Mouse (Mus musculus): Measurements from ENCODE around the gene Ano3.

Gene Ano3

DNA sequence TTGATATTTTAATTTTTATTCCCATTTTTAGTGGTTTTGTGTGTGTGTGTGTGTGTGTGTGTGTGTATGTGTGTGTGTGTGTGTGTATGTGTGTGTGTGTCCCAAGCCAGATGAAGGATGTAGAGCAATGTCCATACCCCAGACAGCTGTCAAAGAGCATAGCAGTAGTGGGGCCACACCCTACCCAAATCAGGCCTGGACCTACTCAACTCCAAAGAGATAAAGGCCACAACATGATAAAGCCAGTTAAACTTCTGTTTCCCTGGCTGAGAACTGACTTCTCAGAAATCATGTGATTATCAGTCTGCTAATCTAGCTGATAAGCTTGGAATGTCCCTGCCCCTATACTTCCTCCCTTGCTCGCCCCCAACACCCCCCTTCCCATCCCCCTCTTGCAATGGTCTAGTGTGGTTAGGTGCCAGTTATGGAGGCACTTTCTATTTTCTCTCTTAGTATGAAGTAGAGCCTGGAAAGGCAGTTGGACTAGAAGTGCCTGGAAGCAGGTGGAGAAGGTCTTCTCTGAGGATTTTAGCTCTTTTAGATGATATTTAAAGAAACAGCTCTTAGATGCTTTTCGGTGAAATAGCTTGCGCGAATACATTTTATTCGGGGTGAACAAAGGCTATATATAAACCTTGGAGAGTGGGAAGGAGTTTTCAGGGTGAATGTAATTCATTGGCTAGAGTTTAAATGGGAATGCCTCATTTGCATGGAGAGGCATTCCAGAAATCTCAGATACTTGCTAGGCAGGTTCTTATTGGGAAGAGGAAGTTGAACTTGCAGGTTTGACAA lies 144.2 kb downstream of the Ano3 start:
- no peak for DNase-seq

- no peak for DNase-seq
Observed at GRCm38 (mm10) chr2:110795928-110796327, 154.8 kb downstream of the Ano3 start.

DNA sequence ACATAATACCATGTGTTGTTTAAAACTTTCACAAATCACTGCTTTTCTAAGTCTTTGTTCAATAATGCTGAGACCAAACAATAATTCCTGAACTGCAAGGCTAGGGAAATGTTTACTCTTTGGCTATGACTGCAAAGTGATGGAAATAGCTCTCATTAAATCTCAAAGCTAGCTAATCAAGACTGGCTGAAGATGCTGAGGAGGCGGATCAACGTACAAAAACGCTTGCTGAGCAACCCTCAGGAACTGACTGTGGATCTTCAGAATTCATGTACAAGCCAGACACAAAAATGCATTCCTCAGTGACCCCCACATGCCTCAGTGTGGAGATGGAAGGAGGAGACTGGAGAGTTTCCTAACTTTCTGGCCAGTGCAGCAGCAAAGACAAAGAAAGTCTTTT lies 155.3 kb downstream of the Ano3 start:
- DNase-seq = no peak

- DNase-seq = no peak
Observed at GRCm38 (mm10) chr2:110787396-110787795, 163.3 kb downstream of the Ano3 start.

- DNase-seq = no peak
Observed at GRCm38 (mm10) chr2:110759434-110759833, 191.3 kb downstream of the Ano3 start.

DNA sequence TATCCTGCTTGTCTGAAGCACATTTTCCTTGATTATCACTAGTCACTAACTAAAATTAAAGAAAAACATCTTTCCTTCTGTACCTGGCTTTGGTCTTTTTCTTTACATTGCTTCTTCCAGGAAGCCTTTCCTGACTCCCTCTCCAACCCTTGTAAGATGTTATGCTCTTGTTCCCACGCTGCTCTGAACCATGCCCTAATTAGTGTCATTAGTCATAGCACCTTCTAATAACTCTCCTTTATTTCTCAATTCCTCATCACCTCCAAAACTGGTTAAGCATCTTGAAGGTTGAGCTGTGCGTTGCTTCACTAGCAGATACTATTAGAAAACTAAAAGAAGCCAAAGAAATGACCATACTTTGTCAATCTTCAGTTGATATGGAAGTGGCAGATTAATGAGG lies 193.2 kb downstream of the Ano3 start:
- no peak for DNase-seq

DNA sequence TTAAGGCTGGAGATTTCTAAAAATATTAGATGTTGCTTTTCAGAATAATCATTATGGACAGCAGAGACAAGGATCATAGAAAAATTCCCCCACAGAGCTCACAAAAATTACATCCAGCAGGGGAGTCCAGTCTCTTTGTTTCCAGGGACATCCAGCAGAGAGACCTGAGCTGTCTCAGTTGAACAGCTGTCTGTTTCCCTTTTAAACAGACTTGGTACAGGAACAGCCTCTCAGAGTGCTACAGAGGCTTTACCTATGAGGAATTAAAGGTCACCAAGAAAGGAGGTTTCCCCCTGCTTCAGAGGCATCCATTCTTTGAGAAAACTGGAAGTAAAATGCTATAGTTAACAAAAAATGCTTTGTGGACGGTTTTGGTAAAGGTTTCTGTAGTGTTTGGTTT lies 210.2 kb downstream of the Ano3 start:
- DNase-seq = no peak

GRCm38 (mm10) chr2:110739781-110740180 lies 210.9 kb downstream of the Ano3 start:
- DNase-seq = no peak

DNA sequence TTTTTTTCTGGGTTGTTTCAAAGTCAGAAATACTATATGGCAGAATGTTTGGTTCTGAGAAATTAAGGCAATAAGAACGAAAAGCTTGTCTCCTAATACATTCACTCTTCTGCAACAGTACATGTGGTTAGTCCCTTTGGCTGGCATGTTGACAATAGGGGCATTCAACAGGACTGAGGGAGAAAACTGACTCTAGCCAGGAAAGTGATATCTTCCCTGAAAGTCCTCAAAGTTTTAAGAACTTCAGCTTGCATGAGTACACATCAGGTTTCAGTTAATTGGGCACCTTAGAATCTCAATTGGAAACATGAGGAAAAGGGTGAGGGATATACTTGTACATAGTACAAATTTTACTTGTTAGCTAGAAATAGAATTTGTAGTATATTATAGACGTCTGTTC lies 212.7 kb downstream of the Ano3 start:
- no peak for DNase-seq

DNA sequence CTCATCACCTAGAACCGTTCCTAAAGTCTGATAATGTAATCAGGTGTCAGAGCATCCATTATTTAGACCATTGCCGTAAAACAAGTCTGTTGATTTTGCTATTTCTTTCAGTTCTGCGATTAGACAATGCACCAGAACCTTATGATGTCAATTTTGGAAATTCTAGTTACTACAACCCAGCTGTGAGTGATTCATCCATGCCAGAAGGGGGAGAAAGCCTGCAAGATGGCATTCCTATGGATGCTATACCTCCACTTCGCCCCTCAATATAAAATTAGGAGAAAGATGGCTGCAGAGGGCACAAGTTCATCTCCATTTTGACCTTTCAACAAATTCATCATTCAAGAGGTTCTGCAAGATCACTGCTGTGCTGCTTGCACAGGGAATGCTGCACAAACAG lies 213.5 kb downstream of the Ano3 start:
- DNase-seq = no peak

DNA sequence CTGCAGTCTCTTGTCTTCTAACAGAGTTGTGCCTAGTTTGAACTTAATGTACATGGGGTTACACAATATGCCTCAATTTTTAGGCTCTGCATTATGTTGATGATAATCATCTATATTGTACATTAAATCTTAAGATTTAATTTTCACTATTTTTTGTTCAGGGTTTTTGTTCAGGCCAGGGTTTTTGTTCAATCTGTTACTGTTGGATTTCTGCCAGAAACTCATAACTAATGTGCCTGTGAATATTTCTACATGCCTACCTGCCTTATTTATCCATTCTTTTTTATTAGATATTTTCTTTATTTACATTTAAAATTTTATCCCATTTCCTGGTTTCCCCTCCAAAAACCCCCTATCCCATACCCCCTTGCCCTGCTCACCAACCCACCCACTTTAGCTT lies 224.6 kb downstream of the Ano3 start:
- no peak for DNase-seq

- DNase-seq = no peak
Observed at GRCm38 (mm10) chr2:110722208-110722607, 228.5 kb downstream of the Ano3 start.

- DNase-seq = no peak
Observed at GRCm38 (mm10) chr2:110721290-110721753, 229.4 kb downstream of the Ano3 start, which contains the start of gene Muc15. TSS of gene Muc15 (plus strand) at chr2:110721340.

DNA sequence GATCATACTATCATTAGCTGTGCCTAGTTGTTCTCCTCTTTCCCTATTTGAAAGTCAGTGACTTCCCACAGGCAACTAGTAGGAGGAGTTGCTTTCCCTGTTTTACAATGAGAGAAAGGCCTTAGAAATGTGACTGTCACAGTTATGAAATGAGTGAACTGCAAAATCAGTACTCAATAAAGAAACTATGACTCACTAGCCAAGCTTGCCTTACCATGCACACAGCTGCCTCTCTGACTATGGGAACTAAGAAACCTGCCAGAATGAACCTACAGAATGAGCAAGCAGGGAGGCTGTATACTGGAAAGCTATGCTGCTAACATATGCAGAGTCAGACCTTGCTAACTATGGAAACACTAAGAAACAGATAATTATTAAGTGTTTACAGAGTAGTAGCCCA lies 231.7 kb downstream of the Ano3 start:
- DNase-seq = no peak

DNA sequence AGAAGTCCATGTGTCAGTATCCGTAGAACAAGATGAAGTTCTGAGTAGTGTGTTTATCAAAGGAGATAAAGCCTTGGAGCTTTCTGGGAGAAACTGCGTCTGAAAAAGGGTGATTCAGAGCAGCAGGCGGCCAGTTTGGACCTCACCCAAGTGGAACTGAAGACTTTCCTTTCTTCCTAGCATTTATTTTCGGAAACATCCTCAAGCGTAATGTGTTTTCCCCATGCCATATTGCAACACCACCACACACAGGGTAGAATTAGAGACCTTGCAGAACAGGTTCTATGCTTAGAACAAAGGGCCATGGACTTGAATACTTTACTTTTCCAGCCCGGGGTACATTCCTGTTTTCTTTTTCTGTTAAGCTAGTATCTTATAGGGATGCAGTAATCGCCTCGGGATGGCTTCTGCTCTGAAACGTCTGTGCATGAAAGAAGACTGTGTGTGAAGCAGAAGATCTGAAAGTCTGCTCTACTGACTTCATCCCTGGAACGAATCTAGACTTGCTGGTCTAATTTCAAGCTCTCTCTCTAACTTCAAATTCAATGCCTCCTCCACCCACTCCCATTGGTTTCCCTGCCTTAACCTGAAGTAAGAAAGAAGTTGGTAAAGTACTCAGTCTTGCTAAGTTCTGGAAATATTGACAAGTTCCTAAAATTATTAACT lies 240.5 kb downstream of the Ano3 start:
- peak; percentile 49 for DNase-seq

DNA sequence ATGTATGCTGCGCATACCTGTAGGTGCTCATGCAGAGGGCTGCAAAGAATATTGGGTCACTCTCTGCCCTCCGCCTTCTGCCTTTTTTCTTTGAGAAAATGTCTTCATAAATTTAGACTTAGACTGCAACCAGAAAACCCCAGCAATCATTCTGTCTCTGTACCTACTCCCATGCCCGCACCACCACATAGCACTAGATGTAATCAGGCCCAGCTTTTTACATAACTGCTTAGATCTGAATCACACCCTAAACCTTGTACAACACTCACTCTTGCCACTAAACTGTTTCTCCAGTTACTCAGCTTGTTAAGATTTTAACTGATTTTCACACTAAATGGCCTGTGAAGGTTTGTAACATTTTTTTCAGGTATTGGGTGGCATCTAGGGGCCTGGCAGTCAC lies 241.3 kb downstream of the Ano3 start:
- no peak for DNase-seq

- no peak for DNase-seq
Observed at GRCm38 (mm10) chr2:110671071-110671624, 279.6 kb downstream of the Ano3 start.

DNA sequence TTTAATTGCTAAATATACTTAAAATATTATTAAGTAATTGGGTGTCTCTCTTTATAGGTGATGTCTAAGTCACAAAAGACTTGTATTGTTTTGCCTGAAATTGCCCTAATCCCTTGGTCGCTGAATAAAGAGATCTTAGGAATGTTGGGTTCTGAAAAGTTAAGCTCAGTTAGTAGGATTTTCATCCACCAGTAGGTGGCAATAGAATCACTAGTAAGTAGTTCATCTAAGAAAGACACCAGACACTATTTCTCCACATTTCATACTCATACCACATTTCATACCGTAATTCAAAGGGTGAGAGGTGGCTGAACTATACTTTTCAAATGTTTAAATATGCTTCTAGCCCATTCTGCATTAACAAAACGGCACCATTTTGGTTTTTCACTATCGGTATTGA lies 287.4 kb downstream of the Ano3 start:
- DNase-seq = no peak

DNA sequence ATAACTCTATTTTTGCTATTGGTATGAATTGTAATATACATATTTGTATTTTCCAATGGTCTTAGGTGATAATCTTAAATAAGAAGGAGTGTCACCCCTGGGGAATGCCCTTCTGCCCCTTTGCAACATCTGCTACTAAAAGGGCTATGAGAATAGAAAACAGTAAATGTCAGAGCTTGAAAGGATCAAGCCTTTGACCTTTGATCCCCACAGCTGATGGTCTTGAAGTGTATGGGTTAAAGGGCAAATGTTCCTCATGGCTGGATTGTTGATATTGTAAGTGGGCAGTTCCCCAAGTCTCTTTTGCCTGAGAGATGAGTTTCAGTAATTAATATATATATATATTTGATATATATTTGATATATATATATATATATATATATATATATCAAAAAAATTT lies 305.9 kb downstream of the Ano3 start:
- no peak for DNase-seq

DNA sequence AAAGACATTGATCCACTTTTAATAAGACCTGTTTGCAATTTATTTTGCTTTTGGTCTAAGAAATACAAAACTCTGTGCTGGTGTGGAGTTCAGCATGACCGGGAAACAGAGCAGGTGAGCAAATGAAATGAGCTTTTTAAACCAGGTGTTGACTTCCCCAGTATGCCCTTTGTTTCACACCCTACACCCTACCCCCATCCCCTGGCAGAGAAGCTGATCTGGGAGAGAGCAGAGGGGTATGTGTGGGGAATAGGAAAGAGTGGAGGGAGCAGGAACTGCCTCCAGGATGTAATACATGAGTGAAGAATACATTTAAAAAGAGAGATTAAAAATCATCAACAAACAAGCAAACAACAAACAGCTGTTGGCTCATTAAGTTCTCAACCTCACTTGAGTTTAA lies 306.4 kb downstream of the Ano3 start:
- no peak for DNase-seq

All from right cerebral cortex, postnatal 14 days (tissue).